Mouse (Mus musculus): ENCODE results near the gene Cacna2d1. TPM values are rescaled to one million over a fixed set of nuclear protein-coding genes. Genes with fewer than 3 reads are reported as not detected.

Cacna2d1 gene
- total and polyA plus RNA-seq, 3 experiments, result 0.08 to 0.13 TPM; not detected in 1

DNA sequence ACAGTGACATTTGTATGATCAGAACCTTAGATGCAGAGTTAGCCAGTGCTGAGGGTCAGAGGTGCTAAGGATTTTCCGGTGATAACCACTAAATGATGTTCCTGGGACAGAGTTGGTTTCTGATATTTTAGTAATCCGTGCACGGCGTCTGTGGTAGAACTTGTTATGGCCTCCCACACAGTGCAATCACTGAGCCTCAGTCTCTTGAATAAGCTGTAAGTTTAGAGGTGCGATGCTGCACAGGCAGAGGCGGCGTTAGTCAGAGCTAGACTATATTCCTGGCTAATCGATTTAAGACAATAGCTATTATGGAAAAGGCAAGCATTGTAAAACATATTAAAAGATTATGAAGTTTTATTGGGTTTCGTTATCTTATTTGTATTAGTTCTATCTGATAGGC, 297.0 kb downstream of the Cacna2d1 start:
- H3K4me1 ChIP-seq (ENCODE audit: control insufficient read depth in 1 of 2, insufficient read depth in 2 of 2, low read length in 2 of 2), result no peaks in the 10 kb centered on the region

GRCm38 (mm10) chr5:16234891-16235290, 300.4 kb downstream of the Cacna2d1 start:
- H3K4me3 ChIP-seq (ENCODE audit: control insufficient read depth in 1 of 2, insufficient read depth in 1 of 2, low read depth in 2 of 2, low read length in 2 of 2), result no peak overlapping the region
- H3K9me3 ChIP-seq (replicated peaks; ENCODE audit: insufficient read depth, low read length), result no peaks in the 10 kb centered on the region
- H3K27me3 ChIP-seq (ENCODE audit: control insufficient read depth in 1 of 2, insufficient read depth in 2 of 2, low read length in 2 of 2), result no peaks in the 10 kb centered on the region
- no peak overlapping the region for H3K9ac ChIP-seq (ENCODE audit: control insufficient read depth, low read depth, low read length, poor library complexity, severe bottlenecking)
- no peaks in the 10 kb centered on the region for H3K79me2 ChIP-seq (ENCODE audit: control insufficient read depth, insufficient read depth, low read length, poor library complexity)
- H3K27ac ChIP-seq (ENCODE audit: control insufficient read depth, low read depth, low read length), result no peak overlapping the region
- no peaks in the 10 kb centered on the region for H3K36me3 ChIP-seq (ENCODE audit: control insufficient read depth in 1 of 2, insufficient read depth in 2 of 2, low read length in 2 of 2)
- TF ChIP-seq ELF1 (IDR thresholded peaks at IDR 0.05; ENCODE audit: low read depth, low read length) (no peak), TAL1 (IDR thresholded peaks at IDR 0.05; ENCODE audit: low read length) (no peak), GATA1 (IDR thresholded peaks at IDR 0.05; ENCODE audit: low read depth, low read length) (no peak), POLR2AphosphoS5 (IDR thresholded peaks at IDR 0.05; ENCODE audit: borderline replicate concordance, low read depth, low read length) (no peak)
- no peak for DNase-seq (ENCODE audit: low read depth, low spot score)
- no peaks in the 10 kb centered on the region for H3K4me1 ChIP-seq (ENCODE audit: control insufficient read depth in 1 of 2, insufficient read depth in 2 of 2, low read length in 2 of 2)

More for the DNA sequence above, 297.0 kb downstream of the Cacna2d1 start:
- Histone ChIP-seq H3K9me3 (replicated peaks; ENCODE audit: insufficient read depth, low read length) (no peaks in the 10 kb centered on the region), H3K79me2 (ENCODE audit: control insufficient read depth, insufficient read depth, low read length, poor library complexity) (no peaks in the 10 kb centered on the region), H3K27me3 (ENCODE audit: control insufficient read depth in 1 of 2, insufficient read depth in 2 of 2, low read length in 2 of 2) (no peaks in the 10 kb centered on the region), H3K4me3 (ENCODE audit: control insufficient read depth in 1 of 2, insufficient read depth in 1 of 2, low read depth in 2 of 2, low read length in 2 of 2) (no peak overlapping the region), H3K27ac (ENCODE audit: control insufficient read depth, low read depth, low read length) (no peak overlapping the region), H3K36me3 (ENCODE audit: control insufficient read depth in 1 of 2, insufficient read depth in 2 of 2, low read length in 2 of 2) (no peaks in the 10 kb centered on the region), H3K9ac (ENCODE audit: control insufficient read depth, low read depth, low read length, poor library complexity, severe bottlenecking) (no peak overlapping the region)
- DNase-seq (ENCODE audit: low read depth, low spot score), result no peak
- TF ChIP-seq TBP (IDR thresholded peaks at IDR 0.05; ENCODE audit: low read depth, low read length) (no peak), CHD1 (IDR thresholded peaks at IDR 0.05; ENCODE audit: low read depth, low read length) (no peak), ZMIZ1 (IDR thresholded peaks at IDR 0.05; ENCODE audit: low read depth, low read length) (no peak), TAL1 (IDR thresholded peaks at IDR 0.05; ENCODE audit: low read length) (no peak), EP300 (IDR thresholded peaks at IDR 0.05; ENCODE audit: low read depth in 1 of 2, low read length in 2 of 2) (no peak), POLR2AphosphoS2 (IDR thresholded peaks at IDR 0.05; ENCODE audit: low read length) (no peak), SMC3 (IDR thresholded peaks at IDR 0.05; ENCODE audit: low read depth, low read length) (no peak), UBTF (IDR thresholded peaks at IDR 0.05; ENCODE audit: borderline replicate concordance, insufficient read depth, low read depth, low read length) (no peak)

DNA sequence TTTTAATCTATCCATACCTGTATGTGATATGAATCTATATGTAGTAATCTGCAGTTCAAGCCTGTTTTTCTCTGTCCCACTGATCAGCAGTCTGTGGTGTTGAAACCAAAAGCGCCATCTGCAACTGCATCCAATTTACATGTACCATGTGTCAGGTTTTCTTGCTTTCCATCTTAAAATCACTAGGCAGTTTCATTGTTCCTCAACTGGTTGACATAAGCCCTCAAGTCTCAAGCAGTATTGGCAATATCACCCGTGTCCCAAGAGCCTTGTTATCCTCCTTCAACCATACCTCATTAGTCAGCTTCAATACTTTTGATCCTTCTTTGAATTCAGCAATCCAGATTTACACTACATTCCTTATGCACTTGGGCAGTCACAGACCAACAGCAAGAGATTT, 301.4 kb downstream of the Cacna2d1 start:
- H3K9me3 ChIP-seq (replicated peaks; ENCODE audit: insufficient read depth, low read length), result no peaks in the 10 kb centered on the region
- no peak for DNase-seq (ENCODE audit: low read depth, low spot score)
- H3K9ac ChIP-seq (ENCODE audit: control insufficient read depth, low read depth, low read length, poor library complexity, severe bottlenecking), result no peak overlapping the region
- no peaks in the 10 kb centered on the region for H3K79me2 ChIP-seq (ENCODE audit: control insufficient read depth, insufficient read depth, low read length, poor library complexity)
- no peak overlapping the region for H3K27ac ChIP-seq (ENCODE audit: control insufficient read depth, low read depth, low read length)
- H3K36me3 ChIP-seq (ENCODE audit: control insufficient read depth in 1 of 2, insufficient read depth in 2 of 2, low read length in 2 of 2), result no peaks in the 10 kb centered on the region
- no peak overlapping the region for H3K4me3 ChIP-seq (ENCODE audit: control insufficient read depth in 1 of 2, insufficient read depth in 1 of 2, low read depth in 2 of 2, low read length in 2 of 2)
- TF ChIP-seq RCOR1 (IDR thresholded peaks at IDR 0.05; ENCODE audit: low read depth, low read length) (no peak), TAL1 (IDR thresholded peaks at IDR 0.05; ENCODE audit: low read length) (no peak), BHLHE40 (IDR thresholded peaks at IDR 0.05; ENCODE audit: borderline replicate concordance, low read depth, low read length) (no peak), SMC3 (IDR thresholded peaks at IDR 0.05; ENCODE audit: low read depth, low read length) (no peak), USF2 (IDR thresholded peaks at IDR 0.05; ENCODE audit: borderline replicate concordance in 1 of 2, insufficient read depth in 1 of 2, low read depth in 1 of 2, low read length in 2 of 2) (no peak), NELFE (IDR thresholded peaks at IDR 0.05; ENCODE audit: low read depth, low read length) (no peak), MEF2A (IDR thresholded peaks at IDR 0.05; ENCODE audit: extremely low read depth, insufficient replicate concordance, low read depth, low read length, poor library complexity, severe bottlenecking) (no peak), SIN3A (IDR thresholded peaks at IDR 0.05; ENCODE audit: low read length) (no peak), HCFC1 (IDR thresholded peaks at IDR 0.05; ENCODE audit: low read depth, low read length) (no peak), MXI1 (IDR thresholded peaks at IDR 0.05; ENCODE audit: low read depth, low read length) (no peak), CHD2 (IDR thresholded peaks at IDR 0.05; ENCODE audit: low read length) (no peak), USF1 (IDR thresholded peaks at IDR 0.05; ENCODE audit: low read depth, low read length) (no peak), POLR2AphosphoS2 (IDR thresholded peaks at IDR 0.05; ENCODE audit: low read length) (no peak), ELF1 (IDR thresholded peaks at IDR 0.05; ENCODE audit: low read depth, low read length) (no peak), ZMIZ1 (IDR thresholded peaks at IDR 0.05; ENCODE audit: low read depth, low read length) (no peak), ETS1 (IDR thresholded peaks at IDR 0.05; ENCODE audit: low read depth, low read length) (no peak), MAX (IDR thresholded peaks at IDR 0.05; ENCODE audit: low read length) (no peak), GABPA (IDR thresholded peaks at IDR 0.05; ENCODE audit: low read depth, low read length) (no peak)
- no peaks in the 10 kb centered on the region for H3K4me1 ChIP-seq (ENCODE audit: control insufficient read depth in 1 of 2, insufficient read depth in 2 of 2, low read length in 2 of 2)
- no peaks in the 10 kb centered on the region for H3K27me3 ChIP-seq (ENCODE audit: control insufficient read depth in 1 of 2, insufficient read depth in 2 of 2, low read length in 2 of 2)
